Mouse (Mus musculus): ENCODE results near the gene Med20. TPM values are rescaled to one million over a fixed set of nuclear protein-coding genes. Genes with fewer than 3 reads are reported as not detected.

Gene Med20
- polyA plus RNA-seq, 1 experiment from 2014 or later: 48.0 TPM

Other genes starting within 250 kb of the Med20 start
- gene Mrps10, start 242.7 kb upstream of the Med20 start, polyA plus RNA-seq (2014; fragmentation: Nextera tagmentation; extraction: Ambion mirVana): 91.2 and 98.2 TPM in 2 replicates
- 0.46 and 0.57 TPM in 2 replicates for gene Guca1b, start 226.2 kb upstream of the Med20 start, polyA plus RNA-seq (2014; fragmentation: Nextera tagmentation; extraction: Ambion mirVana)
- gene Guca1a, start 211.0 kb upstream of the Med20 start, polyA plus RNA-seq (2014; fragmentation: Nextera tagmentation; extraction: Ambion mirVana): 2.4 and 2.8 TPM in 2 replicates
- gene AI661453, start 175.0 kb upstream of the Med20 start, polyA plus RNA-seq (2014; fragmentation: Nextera tagmentation; extraction: Ambion mirVana): 1.6 and 2.1 TPM in 2 replicates
- 0.39 TPM in 1 of 2 replicates, not detected in the other for gene 1700001C19Rik, start 174.2 kb upstream of the Med20 start, polyA plus RNA-seq (2014; fragmentation: Nextera tagmentation; extraction: Ambion mirVana)
- gene Taf8, start 109.3 kb upstream of the Med20 start, polyA plus RNA-seq (2014; fragmentation: Nextera tagmentation; extraction: Ambion mirVana): 24.9 and 28.9 TPM in 2 replicates
- 257 and 276 TPM in 2 replicates for gene Ccnd3, start 106.5 kb upstream of the Med20 start, polyA plus RNA-seq (2014; fragmentation: Nextera tagmentation; extraction: Ambion mirVana)
- gene Bysl, start 90 bp upstream of the Med20 start, polyA plus RNA-seq (2014; fragmentation: Nextera tagmentation; extraction: Ambion mirVana): 19.5 and 24.4 TPM in 2 replicates
- gene Gm20517, start within 50 bp of the Med20 start, polyA plus RNA-seq (2014; fragmentation: Nextera tagmentation; extraction: Ambion mirVana): 1.6 and 4.2 TPM in 2 replicates
- gene Usp49, start 19.1 kb downstream of the Med20 start, polyA plus RNA-seq (2014; fragmentation: Nextera tagmentation; extraction: Ambion mirVana): 6.6 and 8.1 TPM in 2 replicates
- 415 and 493 TPM in 2 replicates for gene Tomm6, start 76.8 kb downstream of the Med20 start, polyA plus RNA-seq (2014; fragmentation: Nextera tagmentation; extraction: Ambion mirVana)
- 2.9 and 4.6 TPM in 2 replicates for gene Frs3, start 77.4 kb downstream of the Med20 start, polyA plus RNA-seq (2014; fragmentation: Nextera tagmentation; extraction: Ambion mirVana)
- 0.55 and 1.2 TPM in 2 replicates for gene Gm21981, start 82.9 kb downstream of the Med20 start, polyA plus RNA-seq (2014; fragmentation: Nextera tagmentation; extraction: Ambion mirVana)
- 0.99 and 1.3 TPM in 2 replicates for gene Prickle4, start 83.2 kb downstream of the Med20 start, polyA plus RNA-seq (2014; fragmentation: Nextera tagmentation; extraction: Ambion mirVana)
- not detected in 2 replicates for gene Pgc, start 115.3 kb downstream of the Med20 start, polyA plus RNA-seq (2014; fragmentation: Nextera tagmentation; extraction: Ambion mirVana)
- gene Tfeb, start 125.4 kb downstream of the Med20 start, polyA plus RNA-seq (2014; fragmentation: Nextera tagmentation; extraction: Ambion mirVana): 11.7 and 12.0 TPM in 2 replicates
- 15.7 and 26.1 TPM in 2 replicates for gene Mdfi, start 223.1 kb downstream of the Med20 start, polyA plus RNA-seq (2014; fragmentation: Nextera tagmentation; extraction: Ambion mirVana)

Data from kidney, embryonic 14.5 days (tissue).